Mouse (Mus musculus): ENCODE measurements at regions not wholly inside any gene's neighbourhood (a gene's known extent, or its start where the extent isn't known, plus 50 kb on each side); places are given as distances from the start of the nearest gene placed in this dataset.
A peak's percentile ranks its signal among the peaks of the same experiment; 100 is the strongest.
"Not testable (repeated sequence)": the region's sequence is repeated elsewhere in the genome, so short reads cannot be mapped to it uniquely, and the experiment has no call there.

DNA sequence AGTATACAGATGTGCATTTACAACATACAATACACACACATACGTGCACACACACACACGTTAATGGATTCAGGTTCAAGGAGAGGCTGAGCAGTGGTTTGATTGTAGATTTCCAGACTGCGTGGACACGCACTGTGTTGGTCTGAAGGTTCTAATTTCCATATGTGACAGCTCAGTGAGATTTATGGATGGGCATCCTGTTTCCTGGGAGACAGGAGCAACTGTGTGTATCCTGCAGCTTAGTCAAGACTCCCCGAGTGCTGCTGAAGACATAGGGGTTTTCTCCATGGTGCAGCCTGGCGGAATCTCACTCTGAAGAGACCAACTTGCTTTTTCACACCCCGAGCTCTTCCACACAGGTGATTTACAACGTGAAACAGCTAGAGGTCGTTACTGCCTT lies 119.3 kb upstream of the Foxk1 start:
- no peak for DNase-seq

DNA sequence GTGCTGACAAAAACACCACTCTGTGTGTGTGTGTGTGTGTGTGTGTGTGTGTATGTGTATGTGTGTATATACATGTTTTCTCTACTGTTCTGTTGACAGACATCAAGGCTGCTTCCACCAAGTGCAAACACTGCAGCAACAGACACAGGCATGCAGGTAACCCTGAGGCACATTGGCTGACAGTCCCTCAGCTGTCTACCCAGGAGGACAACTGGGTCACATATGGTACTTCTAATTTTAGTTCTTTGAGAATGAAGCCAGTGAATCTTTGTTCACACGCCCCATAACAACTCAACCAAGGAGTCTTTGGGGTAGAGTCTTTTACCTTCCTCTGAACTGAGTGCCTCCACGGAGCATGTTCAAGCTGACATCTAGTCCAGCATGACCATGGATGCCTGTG lies 113.3 kb upstream of the Foxk1 start:
- no peak for DNase-seq

DNA sequence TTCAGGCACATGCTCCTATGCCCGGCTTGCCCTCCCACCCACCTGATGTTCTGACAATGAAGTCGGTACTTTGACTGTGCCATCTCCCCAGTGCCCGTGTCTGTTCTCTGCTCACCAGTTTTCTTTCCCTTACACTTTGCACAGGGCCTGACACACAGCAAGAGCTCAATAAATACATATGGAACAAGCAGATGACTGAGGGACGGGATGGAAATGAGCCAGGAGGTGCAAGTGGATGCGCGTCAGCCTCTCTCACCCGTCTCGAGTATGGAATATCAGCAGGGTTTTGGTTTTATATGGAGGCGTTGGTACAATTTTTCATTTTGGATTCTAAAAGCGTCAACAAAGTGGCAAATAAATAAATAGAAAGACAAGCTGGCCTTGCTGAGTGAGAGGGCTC lies 109.8 kb upstream of the Foxk1 start:
- no peak for DNase-seq

DNA sequence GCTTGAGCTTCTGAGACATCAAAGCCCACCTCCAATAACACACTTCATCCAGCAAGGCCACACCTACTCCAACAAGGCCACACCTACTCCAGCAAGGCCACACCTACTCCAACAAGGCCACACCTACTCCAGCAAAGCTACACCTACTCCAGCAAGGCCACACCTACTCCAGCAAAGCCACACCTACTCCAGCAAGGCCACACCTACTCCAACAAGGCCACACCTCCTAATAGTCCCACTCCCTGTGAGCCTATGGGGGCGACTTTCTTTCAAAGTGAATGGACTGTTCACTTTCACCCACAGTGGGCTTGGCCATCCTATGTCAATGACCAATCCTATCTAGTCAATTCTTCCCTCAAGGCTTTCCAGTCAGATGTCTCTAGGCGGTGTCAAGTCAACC lies 104.9 kb upstream of the Foxk1 start:
- DNase-seq: not testable (repeated sequence)

DNA sequence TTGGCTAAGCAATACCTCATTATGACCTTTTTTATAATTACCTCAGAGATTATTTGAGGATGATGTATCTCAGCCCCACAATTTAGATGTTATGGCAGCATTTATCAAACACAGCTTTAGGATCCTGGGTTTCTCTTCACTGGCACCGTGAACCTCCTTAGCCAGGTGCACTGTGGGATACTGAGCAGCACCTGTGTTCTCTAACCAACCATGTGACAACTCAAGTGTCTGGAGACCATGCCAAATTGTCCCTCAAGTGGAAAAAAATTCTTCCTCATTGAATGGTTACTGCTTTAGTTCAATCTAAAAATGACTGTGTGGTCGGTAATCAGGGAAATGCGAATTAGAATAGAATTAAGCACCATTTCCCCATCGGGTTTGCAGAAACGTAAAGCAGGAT lies 101.7 kb upstream of the Foxk1 start:
- no peak for DNase-seq

DNA sequence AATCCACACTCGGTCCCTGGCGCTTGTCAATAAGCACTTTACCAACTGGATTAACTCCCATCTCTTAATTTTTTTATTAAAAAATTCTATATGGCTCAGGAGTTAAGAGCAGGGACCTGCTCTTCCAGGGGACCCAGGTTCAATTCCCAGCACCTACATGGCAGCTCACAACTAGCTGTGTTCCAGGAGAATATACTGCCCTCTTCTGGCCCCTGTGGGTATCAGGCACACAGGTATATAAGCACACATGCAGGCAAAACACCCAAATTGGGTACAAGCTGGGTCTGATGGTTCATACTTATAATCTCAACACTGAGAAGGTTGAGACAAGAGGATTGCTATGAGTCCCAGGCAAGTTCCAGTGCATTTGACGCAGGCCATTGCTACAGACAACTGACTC lies 92.8 kb upstream of the Foxk1 start:
- DNase-seq: no peak

DNA sequence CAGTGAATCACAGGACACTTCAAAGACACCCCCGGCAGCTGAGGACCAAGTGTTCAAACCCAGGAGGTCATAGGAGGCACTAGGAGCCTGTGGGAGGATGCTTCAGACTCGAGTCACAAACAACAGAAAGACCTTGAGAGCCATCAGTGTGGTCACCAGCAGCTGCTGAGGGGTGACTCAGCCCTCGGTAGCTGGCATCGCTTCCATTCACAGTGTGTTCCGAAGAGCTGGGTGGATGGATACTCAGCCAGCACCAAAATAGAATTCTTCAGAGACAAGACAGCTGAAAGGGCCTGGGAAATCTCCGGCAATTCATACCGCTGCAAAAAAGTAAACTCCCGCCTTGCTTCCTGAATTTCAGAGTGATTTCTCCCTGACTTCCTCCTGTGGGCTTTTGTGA lies 87.4 kb upstream of the Foxk1 start:
- peak; percentile 13 for DNase-seq

DNA sequence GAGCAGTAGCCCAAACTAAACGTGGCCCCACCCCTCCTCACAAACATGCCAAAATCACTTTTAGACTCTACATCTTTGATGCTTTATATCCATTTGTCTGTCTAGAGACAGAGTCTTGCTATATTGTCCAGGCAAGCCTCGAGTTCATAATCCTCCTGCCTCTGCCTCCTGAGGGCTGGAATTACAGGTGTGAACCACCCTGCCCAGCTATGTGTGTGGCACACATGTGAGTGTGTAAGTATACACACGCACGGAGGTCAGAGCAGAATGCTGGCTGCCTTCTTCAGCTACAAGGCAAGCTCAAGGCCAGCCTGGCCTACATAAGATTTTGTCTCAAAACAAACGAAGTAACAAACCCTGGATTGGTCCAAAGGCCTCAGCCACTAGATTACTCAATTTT lies 86.8 kb upstream of the Foxk1 start:
- DNase-seq: no peak

DNA sequence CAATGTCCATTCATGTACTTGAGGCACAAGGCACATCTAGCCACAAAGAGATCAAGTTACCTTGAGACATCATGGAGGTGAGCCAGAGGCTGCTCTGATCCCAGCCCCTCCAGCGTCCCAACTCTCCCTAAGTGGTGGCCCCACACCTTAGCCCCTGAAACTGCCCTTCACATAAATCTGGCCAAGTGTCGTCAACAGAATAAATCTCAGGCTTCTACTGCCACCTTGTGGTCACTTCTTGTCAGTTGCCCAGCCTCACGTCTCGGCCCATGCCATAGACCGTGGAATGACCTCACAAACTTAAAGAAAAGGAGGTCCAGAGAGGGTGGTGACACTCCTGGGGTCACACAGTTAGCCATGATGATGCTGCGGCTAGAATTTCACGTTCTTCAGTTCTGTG lies 82.0 kb upstream of the Foxk1 start:
- DNase-seq: peak; percentile 68

DNA sequence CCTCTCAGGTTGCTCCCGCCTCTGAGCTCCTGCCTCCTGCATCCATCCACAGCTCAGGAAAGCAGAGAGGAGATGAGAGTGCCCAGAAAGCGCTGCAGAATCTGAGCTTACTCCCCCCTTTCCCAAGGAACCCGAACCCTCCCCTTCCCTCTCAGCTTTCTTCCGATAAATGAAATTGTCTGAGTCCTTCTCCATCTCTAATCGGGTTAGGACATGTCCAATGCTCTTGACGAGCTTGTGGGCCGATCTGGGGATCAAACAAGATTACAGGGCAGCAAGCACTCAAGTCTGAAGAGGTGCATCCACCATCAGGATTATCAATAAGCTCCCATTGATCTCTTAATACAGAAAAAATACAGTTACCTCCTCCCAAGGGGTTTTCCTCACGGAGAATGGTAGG lies 80.0 kb upstream of the Foxk1 start:
- no peak for DNase-seq

DNA sequence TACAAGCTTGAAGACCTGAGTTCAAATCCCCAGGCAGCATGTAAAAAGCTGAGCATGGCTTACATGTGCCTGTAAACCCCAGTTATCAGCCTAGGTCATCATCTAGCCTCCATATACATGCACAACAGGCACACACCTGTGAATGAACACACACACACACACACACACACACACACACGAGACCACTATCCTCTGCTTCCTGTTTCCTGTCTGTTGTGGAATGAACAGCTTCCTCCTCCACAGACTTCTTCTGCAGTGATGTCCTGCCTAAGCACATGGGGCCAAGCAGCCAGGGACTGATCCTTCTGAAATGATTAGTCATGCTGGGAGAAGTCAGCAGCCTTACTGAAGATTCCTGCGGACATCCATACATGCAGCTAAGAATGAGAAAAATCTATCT lies 76.4 kb upstream of the Foxk1 start:
- no peak for DNase-seq

DNA sequence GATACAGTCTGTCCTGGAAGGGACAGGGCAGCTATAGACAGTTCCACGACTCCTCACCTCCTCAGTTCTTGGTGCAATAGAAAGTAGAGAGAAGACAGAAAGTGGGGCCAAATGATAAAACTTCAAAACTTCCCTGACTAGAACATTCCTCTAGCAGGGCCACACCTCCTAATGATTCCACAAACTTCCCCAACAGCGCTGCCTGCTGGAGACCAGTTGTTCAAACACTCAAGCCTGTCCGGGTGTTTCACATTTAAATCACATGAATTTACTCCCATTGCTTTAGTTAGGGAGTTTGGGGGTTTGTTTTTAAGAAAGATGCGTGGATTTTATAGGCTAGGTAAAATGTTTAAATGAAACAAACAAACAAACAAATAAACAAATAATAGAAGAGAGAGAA lies 75.7 kb upstream of the Foxk1 start:
- peak; percentile 49 for DNase-seq

DNA sequence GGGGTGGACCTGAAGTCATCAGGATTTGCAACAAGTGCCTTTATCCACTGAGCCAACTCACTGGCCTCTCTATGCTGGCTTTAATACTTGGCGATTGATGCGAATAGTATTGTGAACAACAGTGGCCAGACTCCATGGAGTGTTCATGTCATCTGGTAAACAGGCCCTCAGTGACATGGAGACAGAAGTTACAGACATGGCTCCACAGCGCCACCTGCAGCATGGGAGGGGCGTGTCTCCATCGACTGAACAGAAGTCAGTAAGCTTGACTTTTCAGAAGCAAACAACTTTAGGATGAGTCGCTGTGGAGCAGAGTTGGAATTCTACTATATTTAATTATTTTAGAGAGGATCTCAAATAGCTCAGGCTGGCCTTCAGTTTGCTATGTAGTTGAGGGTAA lies 74.0 kb upstream of the Foxk1 start:
- DNase-seq: peak; percentile 31

DNA sequence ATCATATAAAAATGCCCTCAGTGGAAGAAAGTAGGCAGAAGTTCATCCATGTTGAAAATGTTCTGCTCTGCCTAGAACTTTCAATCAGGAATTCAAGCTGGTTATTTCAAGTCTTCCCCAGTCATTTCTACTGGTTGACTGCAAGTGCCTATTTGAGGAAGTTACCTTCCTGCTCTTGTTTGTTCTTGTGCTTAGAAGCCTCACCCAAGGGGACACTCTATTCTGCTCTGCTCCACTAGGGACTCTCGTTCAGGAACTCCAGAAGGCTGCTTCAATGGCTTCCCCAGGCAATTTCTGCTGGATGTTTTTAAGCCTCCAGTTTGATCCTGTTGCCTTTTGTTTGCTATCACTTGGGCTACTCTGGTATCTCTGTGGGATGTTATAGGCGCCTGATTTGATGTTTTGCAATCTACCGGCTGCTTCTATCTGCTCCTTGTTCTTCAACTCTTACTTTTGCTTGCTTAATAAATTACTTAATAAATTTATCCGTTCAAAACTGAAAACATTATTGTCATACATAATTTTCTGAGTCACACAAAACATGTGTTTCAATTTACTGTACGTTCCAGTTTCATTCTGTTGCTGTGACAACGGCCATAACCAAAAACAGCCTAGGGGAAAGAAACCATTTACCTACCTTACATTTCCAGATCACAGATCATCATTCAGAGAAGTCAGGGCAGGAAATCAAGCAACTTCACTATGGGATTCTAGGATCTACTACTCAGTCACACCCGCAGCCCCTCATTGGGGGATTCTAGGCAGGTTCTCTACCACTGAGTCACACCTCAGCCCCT lies 71.4 kb upstream of the Foxk1 start:
- no peak for DNase-seq

DNA sequence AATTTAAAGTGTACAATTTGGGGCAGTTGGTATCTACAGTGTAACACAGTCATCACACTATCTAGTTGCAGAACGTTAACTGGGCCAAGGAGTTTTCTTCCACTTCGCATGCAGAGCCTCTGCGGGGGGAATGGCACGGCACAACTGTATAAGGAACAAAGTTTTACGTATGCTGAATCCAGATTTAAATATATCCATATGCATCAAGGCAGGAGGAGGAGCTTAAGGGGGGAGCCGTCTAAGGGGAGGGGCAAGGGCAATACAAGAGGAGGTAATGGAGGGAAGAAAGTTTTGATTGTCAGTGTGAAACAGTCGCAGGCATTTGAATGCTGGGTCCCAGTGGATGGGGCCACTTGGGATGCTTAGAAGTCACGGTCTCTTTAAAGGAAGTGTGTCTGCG lies 68.6 kb upstream of the Foxk1 start:
- no peak for DNase-seq

DNA sequence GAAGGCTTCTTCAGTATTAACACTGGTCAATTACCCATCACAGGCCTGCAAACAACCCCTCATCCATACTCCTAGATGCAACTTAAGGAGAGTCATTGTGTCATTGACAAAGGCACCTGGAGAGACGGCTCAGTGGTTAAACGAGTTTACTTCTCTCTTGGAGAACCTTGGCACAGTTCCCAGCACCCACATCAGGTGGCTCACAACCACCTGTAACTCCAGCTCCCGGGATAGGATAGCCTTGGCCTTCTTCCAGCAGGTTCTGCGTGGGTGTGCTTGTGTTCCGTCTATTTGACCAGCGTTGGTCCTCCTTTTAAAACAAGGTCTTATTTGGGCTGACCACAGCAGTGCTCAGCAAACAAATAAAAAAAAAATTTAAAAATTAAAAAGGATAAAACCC lies 63.9 kb upstream of the Foxk1 start:
- DNase-seq: no peak

DNA sequence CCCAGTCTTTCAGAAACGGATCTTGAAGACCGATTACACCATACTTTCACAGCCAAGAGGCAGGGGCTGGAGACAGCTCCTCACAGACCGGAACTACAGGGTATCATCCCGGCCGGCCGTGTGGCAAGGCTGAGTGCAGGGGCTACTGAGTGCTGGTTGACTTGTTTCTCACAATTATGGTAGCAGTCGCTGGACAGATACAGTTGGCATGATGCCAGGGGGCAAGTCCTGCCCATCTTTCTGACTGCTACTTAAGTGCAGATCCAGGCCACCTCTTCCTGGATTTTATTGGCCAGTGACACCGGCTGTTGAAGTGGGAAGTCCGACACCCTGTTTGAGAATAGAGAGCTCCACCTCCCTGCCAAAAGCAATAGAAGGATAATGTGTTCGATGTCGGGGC lies 63.2 kb upstream of the Foxk1 start:
- peak; percentile 17 for DNase-seq

DNA sequence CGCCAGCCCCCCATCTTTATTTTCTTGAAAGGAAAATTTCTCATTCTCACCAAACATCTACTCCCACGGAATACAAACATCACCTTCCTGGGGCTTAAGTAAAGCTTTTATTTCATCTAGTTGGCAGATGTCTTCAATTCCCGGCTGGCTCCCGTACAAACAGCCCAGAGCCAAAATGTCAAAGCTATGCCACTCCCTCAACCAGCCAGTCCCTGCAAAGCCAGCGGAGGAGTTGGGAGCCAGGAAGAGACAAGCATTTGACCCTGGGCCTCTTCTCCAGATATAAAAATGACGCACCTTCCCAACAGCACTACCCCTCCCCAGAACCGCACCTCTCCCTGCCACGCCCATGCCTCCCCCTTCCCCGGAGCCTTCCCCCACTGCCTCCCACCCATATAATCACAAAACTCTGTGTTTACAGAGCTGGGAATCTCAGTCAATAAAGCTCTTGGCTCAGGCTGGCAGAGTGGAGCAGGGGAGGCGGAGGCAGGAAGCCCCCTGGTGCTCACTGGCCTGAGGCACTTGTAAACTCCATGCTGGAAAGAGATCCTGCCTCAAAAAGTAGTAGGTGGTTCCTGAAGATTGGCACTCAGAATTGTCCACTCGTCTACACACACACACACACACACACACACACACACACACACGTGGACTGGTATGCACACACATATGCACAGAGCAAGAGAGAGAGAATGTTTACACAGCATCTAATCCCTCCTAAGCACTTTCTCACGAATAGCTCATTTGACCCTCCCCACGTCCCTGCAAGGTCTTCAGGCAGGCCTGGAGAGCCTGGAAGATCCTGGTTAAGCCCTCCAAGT lies 60.9 kb upstream of the Foxk1 start:
- peak; percentile 48 for DNase-seq

DNA sequence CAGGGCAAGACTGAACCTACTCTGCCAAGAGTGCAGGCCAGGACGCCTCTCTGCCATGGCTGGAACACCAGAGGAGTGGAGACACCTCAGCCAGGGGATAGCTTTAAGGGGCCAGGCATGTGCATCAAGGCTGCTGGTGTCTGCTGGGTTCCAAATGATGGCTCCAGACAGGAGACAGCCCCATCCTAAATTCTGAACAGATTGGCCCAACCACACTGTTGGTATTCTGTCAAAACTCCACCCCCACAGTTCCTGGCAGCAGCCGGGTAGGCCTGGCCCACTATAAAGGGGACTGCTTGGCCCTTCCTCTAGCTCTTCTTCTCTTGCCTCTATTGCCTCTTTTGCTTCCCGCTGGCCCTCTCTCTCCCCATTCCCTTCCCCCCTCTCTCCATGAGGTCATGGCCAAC lies 60.3 kb upstream of the Foxk1 start:
- no peak for DNase-seq

DNA sequence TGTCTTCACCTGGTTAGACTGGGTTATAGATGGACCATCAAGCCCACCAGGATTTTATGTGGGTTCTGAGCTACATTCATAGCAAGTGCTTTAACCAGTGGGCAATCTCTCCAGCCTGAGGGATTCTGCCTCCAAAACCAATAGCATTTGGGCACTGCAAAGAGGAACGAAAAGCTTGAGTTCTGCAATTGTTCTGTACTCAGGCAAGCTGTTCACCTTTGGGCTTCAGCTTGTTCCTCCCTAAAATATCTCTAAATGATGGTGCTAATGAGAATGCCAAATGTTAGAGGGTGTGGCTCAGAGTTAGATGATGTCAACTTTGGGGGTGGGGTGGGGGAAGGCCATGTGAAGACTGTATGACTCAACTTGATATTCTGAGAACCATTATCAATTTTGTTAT lies 54.8 kb upstream of the Foxk1 start:
- no peak for DNase-seq

DNA sequence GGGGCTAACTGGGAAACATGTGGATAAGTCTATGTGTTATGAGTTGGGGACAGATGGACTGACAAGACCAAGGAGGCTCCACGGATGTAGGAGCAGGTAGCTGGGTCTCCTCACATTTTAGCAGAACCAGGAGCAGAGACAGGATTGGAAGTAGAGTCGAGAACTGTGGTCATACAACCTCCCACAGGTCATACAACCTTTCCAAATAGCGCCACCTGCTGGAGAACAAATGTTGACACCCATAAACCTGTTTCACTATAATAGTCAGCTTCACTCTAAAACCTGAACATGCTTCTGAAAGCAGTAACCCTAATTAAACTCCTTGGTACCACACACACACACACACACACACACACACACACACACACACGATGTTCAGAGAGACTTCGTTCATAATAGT lies 50.7 kb upstream of the Foxk1 start:
- DNase-seq: peak; percentile 29

Measured in lung, postnatal 10 days (tissue).